Mouse (Mus musculus): ENCODE data around the gene Phf12. TPM values are rescaled to one million over a fixed set of nuclear protein-coding genes. Genes with fewer than 3 reads are reported as not detected.

Phf12 gene
- 10 to 100 TPM; 51.7 to 63.6 TPM for total RNA-seq (2021)

DNA sequence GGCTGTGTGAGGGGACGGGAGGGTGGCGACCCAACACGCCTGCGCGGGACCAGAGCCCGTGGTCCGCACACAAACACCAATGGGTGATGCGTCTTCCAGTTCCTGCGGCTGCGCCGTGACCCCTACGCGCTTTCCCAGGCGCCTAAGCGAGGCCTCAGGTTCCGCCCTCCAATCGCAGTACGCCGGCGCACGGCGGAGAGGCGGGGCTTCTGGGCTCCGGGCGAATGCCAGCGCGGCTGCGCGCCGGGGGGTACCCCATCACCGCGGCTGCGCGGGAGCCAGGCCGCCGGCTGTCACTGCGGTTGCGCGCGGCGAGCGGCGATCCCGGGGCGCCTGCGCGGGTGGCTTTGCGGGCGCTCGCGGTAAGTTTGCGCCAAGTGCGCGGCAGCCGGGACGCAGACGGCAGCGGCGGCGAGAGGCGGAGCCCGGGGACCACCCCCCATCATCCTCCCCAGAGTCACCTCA lies at the start of gene Phf12:
TSS of gene Phf12 (plus strand) at position 314 of the 465 bp plus-strand sequence.
- DNase-seq (ENCODE audit: low spot score in 2 of 2) = peak; percentile 100
- intact Hi-C loops (cut with DNase I) = loop anchor here (5.0 kb wide), 1 partner anchor 195 kb away; the partner anchor contains the start of genes Nek8 and Tlcd1

DNA sequence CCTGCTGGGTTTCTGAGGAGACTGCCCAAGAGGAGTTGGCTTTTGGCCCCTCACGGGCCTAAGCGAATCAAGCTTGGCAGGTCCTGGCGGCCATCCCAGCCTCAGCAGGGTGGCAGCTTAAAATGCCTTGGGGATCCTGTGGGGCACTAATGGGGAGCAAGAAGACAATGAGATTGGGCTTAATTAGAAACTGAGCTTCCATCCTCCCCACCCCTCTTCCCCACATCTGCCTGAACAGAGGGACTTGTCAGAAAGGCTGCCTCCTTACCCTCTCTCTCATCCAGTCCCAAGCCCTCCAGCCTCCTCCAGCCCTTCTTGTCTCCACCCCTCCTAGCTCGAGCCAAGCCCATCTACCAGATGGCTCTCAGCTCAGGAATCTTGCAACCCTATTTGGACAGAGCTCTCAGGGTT lies 48.4 kb upstream of the Phf12 start:
- intact Hi-C loops (cut with DNase I) = loop anchor here (5.0 kb wide), 3 partner anchors 42 to 82 kb away; partner anchors contain the start of gene Pipox
- DNase-seq (ENCODE audit: low spot score in 2 of 2) = no peak

DNA sequence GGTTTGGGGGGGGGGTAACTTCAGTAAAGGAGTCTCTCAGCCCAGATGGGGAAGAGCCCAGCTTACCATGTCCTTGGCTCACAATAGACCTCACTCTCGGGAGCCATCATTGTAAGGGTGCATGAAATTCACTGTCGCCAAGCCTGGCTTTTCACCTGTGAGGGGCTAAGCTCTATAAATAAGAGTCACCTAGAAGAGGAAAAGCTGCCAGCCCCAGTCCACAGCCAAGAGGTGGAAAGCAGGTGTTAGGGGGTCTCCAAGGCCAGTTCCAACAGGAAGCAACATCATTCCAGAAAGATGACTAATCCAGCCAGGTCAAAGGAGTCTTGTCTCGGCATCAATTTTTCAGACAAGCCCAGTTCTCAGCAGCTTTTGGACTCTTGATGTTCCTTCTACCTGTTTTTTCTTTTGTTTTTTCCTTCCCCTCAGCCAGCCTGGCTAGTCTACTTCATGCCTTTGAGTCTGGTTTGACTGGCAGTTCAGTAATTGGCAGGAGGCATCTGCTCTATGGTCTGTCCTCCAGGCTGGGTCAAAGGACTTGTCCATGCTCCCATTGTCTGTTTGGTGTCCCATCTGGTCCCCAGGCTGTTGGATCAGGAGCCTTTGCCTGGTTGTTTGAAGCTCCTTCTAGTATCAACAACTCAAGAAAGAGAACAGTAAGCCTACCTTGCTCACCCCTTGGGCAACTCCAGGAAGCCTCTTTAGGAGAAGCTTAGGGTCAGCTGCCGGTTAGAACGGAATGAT lies 47.8 kb upstream of the Phf12 start:
- intact Hi-C loops (cut with DNase I) = loop anchor here (5.0 kb wide), 3 partner anchors 42 to 82 kb away; partner anchors contain the start of gene Pipox
- no peak for DNase-seq (ENCODE audit: low spot score in 2 of 2)

DNA sequence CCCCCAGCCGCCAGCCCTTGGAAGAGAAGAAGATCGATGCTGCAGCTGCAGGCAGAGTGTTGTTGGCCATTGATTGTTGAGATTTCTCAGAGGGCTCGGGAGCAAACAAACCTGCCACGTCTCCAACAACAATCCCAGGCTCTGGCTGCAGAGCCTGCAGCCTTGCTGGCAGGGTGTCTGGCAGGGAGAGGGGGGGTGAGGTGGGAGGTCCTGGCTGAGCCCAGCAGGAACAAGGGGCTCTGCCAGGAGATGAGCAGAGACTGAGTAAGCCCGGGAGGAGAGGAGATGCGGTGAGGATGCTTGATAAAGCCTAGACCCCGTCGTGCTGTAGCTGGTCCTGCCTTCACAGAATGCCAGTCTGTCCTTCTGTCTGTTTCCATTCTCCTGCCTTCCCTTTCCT lies 45.7 kb upstream of the Phf12 start:
- intact Hi-C loops (cut with DNase I) = no loop called here

DNA sequence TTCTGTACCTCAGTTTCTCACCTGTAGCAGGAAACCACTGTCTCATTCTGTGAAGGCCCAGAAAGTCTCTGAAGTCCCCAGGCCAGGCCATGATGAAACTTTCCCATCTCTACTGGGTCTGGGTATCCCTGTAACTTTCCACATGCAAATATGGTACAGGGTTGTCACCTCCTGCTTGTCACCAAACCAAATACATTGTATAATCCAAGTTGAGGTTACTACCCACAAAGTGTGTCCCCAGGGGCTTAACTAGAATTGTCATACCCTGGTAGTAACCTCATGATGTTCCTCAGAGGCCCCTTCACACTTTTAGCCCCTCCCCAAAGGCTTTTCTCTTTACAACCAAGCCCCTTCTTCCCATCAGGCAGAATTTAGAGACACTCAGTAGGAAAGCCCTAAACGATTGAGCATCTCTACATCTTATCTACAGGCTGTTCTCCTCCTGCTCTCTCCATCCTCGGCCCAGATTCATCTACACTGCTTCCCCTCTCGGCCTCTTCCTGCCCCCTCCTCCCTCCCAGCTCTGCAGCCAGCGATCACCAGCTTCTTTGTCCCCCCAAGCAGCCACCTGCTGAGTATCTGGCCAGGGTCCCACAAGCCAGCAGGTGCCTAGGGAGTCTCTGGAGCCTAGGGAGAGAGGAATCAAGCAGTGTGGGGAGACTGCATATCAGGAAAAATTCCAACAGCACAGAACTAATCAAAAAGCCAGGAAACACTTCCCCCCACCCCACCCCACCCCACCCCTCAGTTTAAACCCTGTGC lies 44.7 kb upstream of the Phf12 start:
- intact Hi-C loops (cut with DNase I) = no loop called here
- no peak for DNase-seq (ENCODE audit: low spot score in 2 of 2)

More for the DNA sequence above, 45.7 kb upstream of the Phf12 start:
- DNase-seq (ENCODE audit: low spot score in 2 of 2) = no peak

DNA sequence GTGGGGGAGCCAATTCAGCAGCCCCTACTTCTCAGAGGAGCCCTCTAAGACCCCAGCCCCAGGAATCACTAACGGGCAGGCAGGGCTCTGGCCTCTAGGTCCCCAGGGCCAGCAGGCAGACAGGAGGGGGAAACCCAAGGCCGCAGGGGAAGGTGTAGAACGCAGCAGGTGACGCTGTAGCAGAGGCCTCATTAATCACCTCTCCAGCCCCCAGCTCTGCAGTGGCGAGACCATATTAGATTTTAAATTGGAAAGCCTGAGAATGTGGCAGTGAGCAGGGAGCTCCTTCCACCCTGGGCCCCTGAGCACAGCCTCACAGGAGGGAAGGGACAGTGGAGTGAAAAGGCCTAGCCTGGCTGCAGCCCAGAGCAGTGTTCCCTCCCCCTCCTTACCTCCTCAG lies 40.3 kb upstream of the Phf12 start:
- intact Hi-C loops (cut with DNase I) = no loop called here
- no peak for DNase-seq (ENCODE audit: low spot score in 2 of 2)

DNA sequence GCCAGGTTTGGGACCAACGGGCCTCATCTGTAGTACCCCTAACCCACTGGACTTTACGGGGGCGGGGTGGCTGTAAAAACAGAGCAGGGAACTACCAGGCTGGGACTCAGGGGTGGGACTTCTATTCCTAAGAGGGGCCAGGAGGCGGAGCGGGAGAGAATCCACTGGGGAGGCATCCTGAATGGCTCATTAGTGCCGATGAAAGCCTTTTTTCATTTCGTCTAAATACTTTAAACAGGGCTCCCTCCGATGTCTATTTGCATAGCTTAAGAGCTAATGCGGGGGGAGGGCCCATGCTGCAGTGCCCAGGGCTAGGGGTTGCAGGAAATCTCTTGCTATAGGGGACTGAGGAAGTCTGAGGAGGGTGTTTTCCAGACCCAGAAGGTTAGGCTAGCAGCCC lies 34.7 kb upstream of the Phf12 start:
- no peak for DNase-seq (ENCODE audit: low spot score in 2 of 2)
- intact Hi-C loops (cut with DNase I) = no loop called here

DNA sequence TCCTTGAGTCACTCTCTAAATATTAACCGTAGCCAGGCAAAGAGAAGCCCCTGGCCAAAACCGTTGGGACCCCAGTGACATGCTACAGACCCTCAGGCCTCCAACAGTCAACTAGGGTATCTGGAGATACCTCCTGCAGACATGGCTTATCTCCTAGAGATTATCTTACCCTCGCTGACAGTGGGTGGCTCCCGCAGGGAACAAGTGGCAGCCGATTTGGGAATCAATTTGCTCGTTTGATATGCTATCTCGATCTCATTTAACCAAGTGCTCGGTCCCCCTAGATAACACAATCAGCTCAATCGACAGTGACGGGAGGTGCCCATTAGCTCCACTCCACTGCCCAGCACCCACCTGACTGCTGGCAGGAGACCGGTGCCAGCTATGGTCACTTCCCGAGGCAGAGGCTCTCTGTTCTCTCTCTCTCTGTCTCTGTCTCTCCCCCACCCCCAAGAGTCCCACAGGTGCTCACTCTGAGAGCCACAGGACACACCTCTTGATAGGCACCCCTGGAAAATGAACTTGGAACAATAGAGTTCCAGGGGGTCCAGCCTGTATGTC lies 32.3 kb upstream of the Phf12 start:
- intact Hi-C loops (cut with DNase I) = no loop called here
- DNase-seq (ENCODE audit: low spot score in 2 of 2) = no peak

DNA sequence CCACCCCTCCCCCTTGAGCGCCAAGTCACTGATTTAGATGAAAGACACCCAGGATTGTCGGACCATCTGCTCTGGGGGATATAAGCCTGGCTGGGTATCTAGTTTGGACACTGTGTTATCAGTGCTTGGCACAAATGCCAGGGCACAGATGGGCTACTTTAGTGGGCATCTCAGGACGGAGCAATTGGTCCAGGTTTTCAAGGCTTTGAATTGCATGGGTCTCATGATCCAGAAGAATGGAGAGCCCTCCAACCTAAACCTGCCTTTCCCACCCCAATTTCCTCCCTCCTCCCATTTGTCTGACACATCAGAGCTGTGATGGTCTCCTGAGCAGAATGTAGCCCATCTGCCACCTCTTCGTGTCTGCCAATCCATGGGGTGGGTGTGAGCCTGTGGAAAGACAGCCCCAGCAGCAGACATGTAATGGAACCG lies 31.7 kb upstream of the Phf12 start:
- DNase-seq (ENCODE audit: low spot score in 2 of 2) = peak; percentile 43 to 53
- intact Hi-C loops (cut with DNase I) = no loop called here

DNA sequence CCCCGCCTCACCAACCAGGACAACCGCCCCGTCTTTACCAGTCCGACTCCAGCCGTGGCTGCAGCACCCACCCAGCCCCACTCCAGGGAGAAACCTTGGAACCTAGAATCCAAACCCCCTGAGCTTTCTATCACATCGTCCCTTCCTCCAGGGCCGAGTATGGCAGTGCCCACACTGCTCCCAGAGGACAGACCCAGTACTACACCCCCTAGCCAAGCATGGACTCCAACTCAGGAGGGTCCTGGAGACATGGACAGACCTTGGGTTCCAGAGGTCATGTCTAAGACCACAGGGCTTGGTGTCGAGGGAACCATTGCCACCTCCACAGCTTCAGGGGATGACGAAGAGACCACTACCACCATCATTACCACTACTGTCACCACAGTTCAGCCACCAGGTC lies 28.9 kb upstream of the Phf12 start:
- DNase-seq (ENCODE audit: low spot score in 2 of 2) = no peak
- intact Hi-C loops (cut with DNase I) = no loop called here

DNA sequence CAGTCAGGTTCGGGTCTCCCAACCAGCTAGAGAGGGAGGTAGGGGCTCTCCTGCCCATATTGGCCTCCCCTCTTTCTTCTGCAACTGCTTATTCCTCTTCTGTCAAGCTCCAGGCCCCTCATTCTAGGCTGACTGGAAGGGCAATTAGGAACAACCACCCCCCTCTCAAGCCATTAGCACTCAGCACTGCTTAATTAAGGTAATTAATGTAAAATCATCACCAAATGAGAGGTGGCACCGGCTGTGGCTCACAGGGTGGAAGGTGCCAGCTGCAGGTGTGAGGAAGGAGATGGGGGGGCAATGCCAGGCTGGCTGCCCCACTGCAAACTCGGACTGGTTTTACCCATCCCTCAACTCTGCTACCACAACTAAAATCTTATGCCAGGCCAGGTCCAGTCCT lies 26.1 kb upstream of the Phf12 start:
- intact Hi-C loops (cut with DNase I) = no loop called here
- no peak for DNase-seq (ENCODE audit: low spot score in 2 of 2)

DNA sequence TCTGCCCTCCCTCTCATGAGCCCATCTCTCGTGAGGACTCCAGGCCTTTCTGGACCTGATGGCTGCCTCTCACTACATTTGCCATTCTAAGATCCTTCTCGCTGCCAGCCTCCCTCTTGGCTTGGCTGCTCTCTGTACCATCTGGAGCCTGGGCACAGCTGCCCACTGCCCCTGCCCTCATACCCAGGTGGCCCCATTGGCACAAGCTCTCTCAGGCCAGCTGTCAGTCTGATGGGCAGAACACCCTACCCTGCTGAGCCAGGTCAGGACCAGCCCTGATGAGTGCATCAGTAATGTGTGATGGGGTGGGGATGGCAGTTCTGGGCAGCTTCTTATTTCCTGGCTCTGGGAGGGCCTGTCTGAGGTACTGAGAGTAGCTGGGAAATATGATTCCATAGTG lies 24.3 kb upstream of the Phf12 start:
- intact Hi-C loops (cut with DNase I) = no loop called here
- DNase-seq (ENCODE audit: low spot score in 2 of 2) = no peak

DNA sequence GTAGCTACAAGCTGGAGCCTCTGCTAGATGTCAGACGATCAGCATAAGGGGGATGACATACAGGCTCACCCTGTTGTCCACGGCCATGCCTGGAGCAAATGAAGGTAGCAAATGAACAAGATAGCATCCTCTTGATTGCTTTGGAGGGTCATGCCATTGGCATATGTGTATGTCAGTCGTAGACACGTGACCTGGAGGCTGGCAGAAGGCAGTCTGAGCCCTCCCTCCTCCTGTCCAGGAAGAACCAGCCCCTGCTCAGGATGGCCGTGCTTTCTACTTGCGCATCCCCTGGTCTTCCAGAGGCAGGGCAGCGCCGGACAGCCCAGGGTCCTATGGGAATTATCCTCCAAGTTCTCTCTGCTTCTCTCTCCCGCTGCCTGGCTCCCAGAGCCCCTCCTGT lies 23.6 kb upstream of the Phf12 start:
- intact Hi-C loops (cut with DNase I) = no loop called here

DNA sequence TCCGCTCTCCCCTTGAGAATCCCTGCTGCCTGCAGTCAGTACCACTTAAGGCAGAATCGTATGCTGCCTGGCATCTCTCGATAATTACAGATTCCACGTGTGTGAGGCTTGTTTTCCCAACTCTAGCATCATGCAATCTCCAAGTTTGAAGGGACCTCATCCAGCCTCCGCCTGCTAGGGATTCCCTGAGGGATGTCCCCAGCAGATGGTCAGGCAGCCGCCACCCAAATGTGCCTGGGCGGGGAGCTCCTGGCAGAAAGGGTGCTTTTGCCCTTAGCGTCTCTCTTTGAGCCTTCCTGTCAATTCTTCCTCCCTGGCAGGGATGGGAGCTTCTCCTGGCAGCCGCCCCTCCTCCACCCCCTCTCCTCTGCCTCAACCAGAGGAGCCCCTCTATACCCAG lies 22.4 kb upstream of the Phf12 start:
- intact Hi-C loops (cut with DNase I) = no loop called here
- DNase-seq (ENCODE audit: low spot score in 2 of 2) = peak; percentile 79 to 81

More for the DNA sequence above, 23.6 kb upstream of the Phf12 start:
- DNase-seq (ENCODE audit: low spot score in 2 of 2) = no peak

DNA sequence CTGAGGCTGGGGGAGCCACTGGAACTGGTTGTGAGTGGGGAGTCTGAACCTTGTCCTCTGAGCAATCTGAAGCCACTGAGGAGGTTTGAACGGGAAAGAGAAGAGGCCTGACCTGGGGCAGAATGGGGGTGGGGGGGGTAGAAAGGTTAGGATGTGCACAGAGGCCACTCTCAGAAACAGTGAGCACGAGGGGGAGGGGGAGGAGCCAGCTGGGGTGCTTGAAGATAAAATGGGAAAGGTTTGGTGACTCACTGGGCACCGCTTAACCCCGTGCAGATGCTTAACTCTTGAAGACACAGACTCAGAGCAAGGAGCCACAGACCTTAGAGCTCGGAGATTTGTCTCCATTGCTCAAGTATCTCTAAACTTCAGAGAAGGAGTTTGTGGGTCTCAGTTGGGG lies 21.7 kb upstream of the Phf12 start:
- intact Hi-C loops (cut with DNase I) = no loop called here
- DNase-seq (ENCODE audit: low spot score in 2 of 2) = no peak

DNA sequence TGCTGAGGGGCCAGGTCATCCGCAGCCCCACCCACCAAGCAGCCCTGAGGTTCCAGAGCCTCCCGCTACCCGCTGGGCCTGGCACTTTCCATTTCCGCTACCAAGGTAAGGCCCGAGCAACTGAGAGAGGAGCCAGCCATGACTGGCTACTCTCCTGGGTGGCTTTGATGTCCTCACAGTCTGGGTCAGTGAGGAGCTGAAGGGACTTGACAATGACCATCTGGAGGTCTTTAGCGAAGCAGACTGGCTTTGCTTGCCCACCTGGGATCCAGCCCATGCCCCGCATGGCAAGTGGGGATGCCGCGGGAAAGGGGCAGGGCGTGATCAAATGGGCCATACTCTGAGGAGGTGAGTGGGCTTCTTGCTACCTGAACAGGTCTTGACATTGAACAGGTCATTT lies 19.6 kb upstream of the Phf12 start:
- intact Hi-C loops (cut with DNase I) = no loop called here
- no peak for DNase-seq (ENCODE audit: low spot score in 2 of 2)

DNA sequence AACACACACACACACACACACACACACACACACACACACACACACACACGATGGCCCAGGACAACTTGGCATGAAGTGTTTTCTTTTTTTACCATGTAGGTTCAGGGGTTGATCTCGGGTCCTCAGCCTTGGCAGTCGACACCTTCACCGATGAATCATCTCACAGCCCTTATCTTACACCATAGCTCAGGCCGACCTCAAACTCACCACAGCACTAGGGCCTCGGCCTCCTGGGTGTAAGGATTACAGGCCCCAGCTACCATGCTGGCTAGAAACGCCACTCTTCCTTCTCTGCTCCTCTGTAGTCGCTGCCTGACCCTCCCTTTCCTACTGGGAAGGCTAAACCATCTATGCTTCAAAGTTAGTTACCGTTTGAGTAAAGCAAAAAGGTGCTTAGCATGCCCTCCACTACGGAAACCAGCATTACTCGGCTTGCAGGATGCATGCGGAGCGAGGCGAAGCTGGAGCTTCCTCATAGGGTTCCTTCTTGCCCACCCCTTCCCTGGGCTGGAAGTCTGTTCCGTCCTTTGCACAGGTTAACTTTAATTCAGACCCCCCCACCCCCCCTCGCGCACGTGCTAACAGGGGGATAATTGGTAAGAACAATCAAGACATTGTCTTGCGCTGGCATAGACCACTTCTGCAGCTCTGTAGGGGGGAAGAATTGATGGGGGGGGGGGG lies 18.0 kb upstream of the Phf12 start:
- no peak for DNase-seq (ENCODE audit: low spot score in 2 of 2)
- intact Hi-C loops (cut with DNase I) = loop anchor here (2.0 kb wide), 2 partner anchors 34 to 70 kb away; partner anchors contain the start of genes Pipox and Sez6

DNA sequence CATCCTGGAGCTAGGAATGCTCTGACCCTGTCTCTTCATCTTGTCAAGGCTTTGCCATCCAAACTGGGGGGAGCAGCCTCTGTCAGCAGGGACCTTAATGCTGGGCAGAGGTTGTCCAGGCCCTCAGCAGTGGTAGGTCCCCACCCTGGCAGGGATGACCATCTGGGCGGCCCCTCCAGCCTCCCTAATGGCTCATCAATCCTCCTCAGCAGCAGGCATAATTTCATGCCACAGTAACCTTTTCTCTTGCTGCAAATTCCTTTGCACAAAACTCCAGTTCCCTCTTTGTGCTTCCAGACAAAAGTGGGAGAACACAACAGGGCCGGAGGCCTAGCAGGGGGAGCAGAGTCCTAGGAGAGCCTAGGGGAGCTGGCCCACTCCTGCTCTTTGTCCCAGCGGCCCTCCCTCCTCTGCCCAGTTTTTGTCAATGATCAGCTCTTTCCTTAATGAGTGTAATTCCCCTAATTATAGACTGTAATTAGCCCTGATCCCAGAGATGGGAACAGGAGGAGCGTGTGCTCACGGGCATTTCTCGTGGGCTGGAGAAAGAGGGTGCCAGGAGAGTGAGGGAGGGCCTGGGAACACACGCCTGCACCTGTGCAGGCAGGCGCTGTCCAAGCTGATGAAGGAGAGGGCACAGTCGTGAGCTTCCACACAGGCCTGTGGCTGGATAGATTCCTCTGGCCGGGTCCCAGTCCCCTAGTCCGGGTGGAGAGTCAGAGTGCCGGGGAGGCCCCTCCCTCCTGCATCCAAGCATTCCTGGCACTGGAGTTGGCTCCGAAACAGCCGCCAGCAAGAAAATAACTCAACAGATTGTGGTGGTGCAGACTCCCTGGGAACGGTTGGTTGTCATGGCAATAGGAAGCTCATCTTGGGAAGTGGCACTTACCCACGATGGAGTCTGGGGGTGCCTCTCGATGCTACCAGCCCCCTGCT lies 17.2 kb upstream of the Phf12 start:
- intact Hi-C loops (cut with DNase I) = loop anchor here (1.0 to 2.0 kb wide), 3 partner anchors 35 to 138 kb away; partner anchors contain the start of genes Pipox and Sez6
- peak; percentile 85 to 86 for DNase-seq (ENCODE audit: low spot score in 2 of 2)

DNA sequence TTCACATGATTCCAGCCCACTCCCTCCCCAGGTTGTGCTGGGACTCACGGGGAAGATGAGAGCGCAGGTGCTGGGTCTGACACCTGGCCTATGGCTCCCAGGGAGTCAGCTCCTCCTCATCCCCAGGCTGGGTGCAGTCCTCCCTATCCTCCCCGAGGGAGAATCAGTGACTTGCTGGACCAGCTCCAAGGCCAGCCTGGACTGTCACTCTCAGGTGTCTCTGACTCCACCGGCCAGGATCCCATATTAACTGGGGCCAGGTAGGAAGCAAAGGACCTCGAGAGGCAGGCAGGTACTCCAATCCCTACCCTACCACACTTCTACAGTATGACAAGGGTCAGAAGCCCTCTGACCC lies 16.5 kb upstream of the Phf12 start:
- intact Hi-C loops (cut with DNase I) = loop anchor here (1.0 kb wide), 1 partner anchor 139 kb away; no protein-coding TSS in a partner anchor

More for the DNA sequence above, 16.5 kb upstream of the Phf12 start:
- no peak for DNase-seq (ENCODE audit: low spot score in 2 of 2)

All from left cerebral cortex, postnatal 36 days (tissue).